Mouse (Mus musculus): ENCODE measurements at regions not wholly inside any gene's neighbourhood (a gene's known extent, or its start where the extent isn't known, plus 50 kb on each side); places are given as distances from the start of the nearest gene placed in this dataset.

- peak; percentile 28 for DNase-seq (ENCODE audit: low read depth, low spot score)
Measured at GRCm38 (mm10) chr14:112895561-112895960, 418.8 kb upstream of the Tpm3-rs7 start.

- no peak for DNase-seq (ENCODE audit: low read depth, low spot score)
Measured at GRCm38 (mm10) chr14:112901171-112901570, 413.2 kb upstream of the Tpm3-rs7 start.

GRCm38 (mm10) chr14:112917148-112917547 lies 397.3 kb upstream of the Tpm3-rs7 start:
- no peak for DNase-seq (ENCODE audit: low read depth, low spot score)

All from WW6 (cell line).